Mouse (Mus musculus) liver, postnatal 0 days (tissue): ENCODE results near the gene Arhgap25.
A peak's percentile ranks its signal among the peaks of the same experiment; 100 is the strongest.

Experiments used
- CTCF ChIP-seq: sonication (generic); IDR thresholded peaks from 2 replicates; pipeline ENCODE4 v1.5.1; 2016; ENCODE audit warnings: antibody characterized with exemption, low read depth
- EP300 ChIP-seq: IDR thresholded peaks from 2 replicates; pipeline ENCODE4 v1.6.1; 2016; ENCODE audit warnings: antibody characterized with exemption, low read depth, mild to moderate bottlenecking

GRCm38 (mm10) chr6:87513046-87513767 is 19.9 kb downstream of the Arhgap25 start:
- TF ChIP-seq CTCF = peak; percentile 92
- TF ChIP-seq EP300 = no peak
